Mouse (Mus musculus) spleen, postnatal 10 days (tissue): ENCODE measurements around the gene Dclk3.

Experiments used
- DNase-seq, 2 experiments: peaks; one replicate each; pipeline ENCODE4 v3.0.0; 2021 to 2022; ENCODE audit warnings: low spot score in 2 of 2

The Dclk3 gene

GRCm38 (mm10) chr9:111486645-111487477, 48.0 kb downstream of the Dclk3 start:
- no peak for DNase-seq

GRCm38 (mm10) chr9:111490583-111490982, 51.7 kb downstream of the Dclk3 start:
- no peak for DNase-seq

- no peak for DNase-seq
These were observed 52.4 kb downstream of the Dclk3 start for GRCm38 (mm10) chr9:111491280-111491679.

GRCm38 (mm10) chr9:111493490-111493889, 54.6 kb downstream of the Dclk3 start:
- no peak for DNase-seq

- peak; percentile 36 to 77 for DNase-seq
These were observed 56.7 kb downstream of the Dclk3 start for GRCm38 (mm10) chr9:111495561-111495960.

- peak; percentile 26 to 67 for DNase-seq
These were observed 58.4 kb downstream of the Dclk3 start for GRCm38 (mm10) chr9:111497074-111497811.

- no peak for DNase-seq
These were observed 61.3 kb downstream of the Dclk3 start for GRCm38 (mm10) chr9:111500211-111500610.

GRCm38 (mm10) chr9:111506075-111506474, 67.2 kb downstream of the Dclk3 start:
- DNase-seq = no peak

- DNase-seq = no peak
These were observed 75.9 kb downstream of the Dclk3 start for GRCm38 (mm10) chr9:111514586-111515473.

- no peak for DNase-seq
These were observed 76.7 kb downstream of the Dclk3 start for GRCm38 (mm10) chr9:111515536-111515935.

GRCm38 (mm10) chr9:111522226-111522625, 83.3 kb downstream of the Dclk3 start:
- DNase-seq = no peak

GRCm38 (mm10) chr9:111523111-111523510, 84.2 kb downstream of the Dclk3 start:
- no peak for DNase-seq

- no peak for DNase-seq
These were observed 85.0 kb downstream of the Dclk3 start for GRCm38 (mm10) chr9:111523871-111524270.

- DNase-seq = no peak
These were observed 96.0 kb downstream of the Dclk3 start for GRCm38 (mm10) chr9:111534744-111535423.

GRCm38 (mm10) chr9:111535445-111536064, 96.7 kb downstream of the Dclk3 start:
- DNase-seq = no peak
